Mouse (Mus musculus): ENCODE results near the gene B3gnt7. TPM values are rescaled to one million over a fixed set of nuclear protein-coding genes. Genes with fewer than 3 reads are reported as not detected.

The B3gnt7 gene
- polyA plus RNA-seq, 1 experiment, result 0.05 TPM

- no peaks in the 10 kb centered on the region for H3K9me3 ChIP-seq (ENCODE audit: control insufficient read depth, low read length)
- H3K36me3 ChIP-seq (ENCODE audit: control insufficient read depth), result peaks cover 71% of the 10 kb centered on the region
- H3K4me1 ChIP-seq (ENCODE audit: control insufficient read depth), result no peaks in the 10 kb centered on the region; the same call in 1 of the 2 replicates
- TF ChIP-seq GATA1 (IDR thresholded peaks at IDR 0.05; ENCODE audit: low read length) (no peak), TAL1 (IDR thresholded peaks at IDR 0.05; ENCODE audit: low read length) (no peak)
- H3K4me3 ChIP-seq (replicated peaks), result no peak overlapping the region
- no peaks in the 10 kb centered on the region for H3K27me3 ChIP-seq (ENCODE audit: control insufficient read depth)
Measured at GRCm38 (mm10) chr1:86347716-86348045, 45.0 kb downstream of the B3gnt7 start.

GRCm38 (mm10) chr1:86348083-86348482 is 45.5 kb downstream of the B3gnt7 start:
- Histone ChIP-seq H3K27me3 (ENCODE audit: control insufficient read depth) (no peaks in the 10 kb centered on the region), H3K36me3 (ENCODE audit: control insufficient read depth) (peaks cover 75% of the 10 kb centered on the region)

GRCm38 (mm10) chr1:86348801-86349200 is 46.2 kb downstream of the B3gnt7 start:
- Histone ChIP-seq H3K4me3 (replicated peaks) (no peak overlapping the region), H3K36me3 (ENCODE audit: control insufficient read depth) (peaks cover 82% of the 10 kb centered on the region), H3K27me3 (ENCODE audit: control insufficient read depth) (no peaks in the 10 kb centered on the region), H3K4me1 (ENCODE audit: control insufficient read depth) (no peaks in the 10 kb centered on the region; the same call in 1 of the 2 replicates), H3K9me3 (ENCODE audit: control insufficient read depth, low read length) (no peaks in the 10 kb centered on the region)
- TF ChIP-seq GATA1 (IDR thresholded peaks at IDR 0.05; ENCODE audit: low read length) (no peak), TAL1 (IDR thresholded peaks at IDR 0.05; ENCODE audit: low read length) (no peak)

More at GRCm38 (mm10) chr1:86348083-86348482, 45.5 kb downstream of the B3gnt7 start:
- Histone ChIP-seq H3K4me3 (replicated peaks) (no peak overlapping the region), H3K9me3 (ENCODE audit: control insufficient read depth, low read length) (no peaks in the 10 kb centered on the region), H3K4me1 (ENCODE audit: control insufficient read depth) (no peaks in the 10 kb centered on the region; the same call in 1 of the 2 replicates)
- TF ChIP-seq TAL1 (IDR thresholded peaks at IDR 0.05; ENCODE audit: low read length) (no peak), GATA1 (IDR thresholded peaks at IDR 0.05; ENCODE audit: low read length) (no peak)

GRCm38 (mm10) chr1:86349201-86349600 is 46.6 kb downstream of the B3gnt7 start:
- TF ChIP-seq GATA1 (IDR thresholded peaks at IDR 0.05; ENCODE audit: low read length), result no peak
- TF ChIP-seq TAL1 (IDR thresholded peaks at IDR 0.05; ENCODE audit: low read length), result no peak
- Histone ChIP-seq H3K27me3 (ENCODE audit: control insufficient read depth) (no peaks in the 10 kb centered on the region), H3K4me3 (replicated peaks) (no peak overlapping the region), H3K36me3 (ENCODE audit: control insufficient read depth) (peaks cover 84% of the 10 kb centered on the region), H3K9me3 (ENCODE audit: control insufficient read depth, low read length) (no peaks in the 10 kb centered on the region), H3K4me1 (ENCODE audit: control insufficient read depth) (no peaks in the 10 kb centered on the region; the same call in 1 of the 2 replicates)

- Histone ChIP-seq H3K4me1 (ENCODE audit: control insufficient read depth) (no peaks in the 10 kb centered on the region; the same call in 1 of the 2 replicates), H3K4me3 (replicated peaks) (no peak overlapping the region), H3K27me3 (ENCODE audit: control insufficient read depth) (no peaks in the 10 kb centered on the region), H3K36me3 (ENCODE audit: control insufficient read depth) (peaks cover 89% of the 10 kb centered on the region), H3K9me3 (ENCODE audit: control insufficient read depth, low read length) (no peaks in the 10 kb centered on the region)
- TF ChIP-seq TAL1 (IDR thresholded peaks at IDR 0.05; ENCODE audit: low read length), result no peak
- TF ChIP-seq GATA1 (IDR thresholded peaks at IDR 0.05; ENCODE audit: low read length), result no peak
Measured at GRCm38 (mm10) chr1:86349696-86350095, 47.1 kb downstream of the B3gnt7 start.

GRCm38 (mm10) chr1:86350576-86350975 is 47.9 kb downstream of the B3gnt7 start:
- Histone ChIP-seq H3K27me3 (ENCODE audit: control insufficient read depth) (no peaks in the 10 kb centered on the region), H3K36me3 (ENCODE audit: control insufficient read depth) (peaks cover 96% of the 10 kb centered on the region), H3K9me3 (ENCODE audit: control insufficient read depth, low read length) (no peaks in the 10 kb centered on the region), H3K4me1 (ENCODE audit: control insufficient read depth) (no peaks in the 10 kb centered on the region; the same call in 1 of the 2 replicates), H3K4me3 (replicated peaks) (no peak overlapping the region)
- TF ChIP-seq GATA1 (IDR thresholded peaks at IDR 0.05; ENCODE audit: low read length), result no peak
- no peak for TF ChIP-seq TAL1 (IDR thresholded peaks at IDR 0.05; ENCODE audit: low read length)

GRCm38 (mm10) chr1:86354186-86354585 is 51.6 kb downstream of the B3gnt7 start:
- TF ChIP-seq GATA1 (IDR thresholded peaks at IDR 0.05; ENCODE audit: low read length) (no peak), TAL1 (IDR thresholded peaks at IDR 0.05; ENCODE audit: low read length) (no peak)
- H3K27me3 ChIP-seq (ENCODE audit: control insufficient read depth), result no peaks in the 10 kb centered on the region
- peaks cover 22% of the 10 kb centered on the region for H3K4me1 ChIP-seq (ENCODE audit: control insufficient read depth)
- peaks cover 89% of the 10 kb centered on the region for H3K36me3 ChIP-seq (ENCODE audit: control insufficient read depth)
- no peak overlapping the region for H3K4me3 ChIP-seq (replicated peaks)
- no peaks in the 10 kb centered on the region for H3K9me3 ChIP-seq (ENCODE audit: control insufficient read depth, low read length)

Other genes starting within 250 kb of the B3gnt7 start
- 3.4 and 3.8 TPM in 2 replicates for gene Psmd1, start 238.4 kb upstream of the B3gnt7 start, polyA plus RNA-seq (2012)
- gene Htr2b, start 190.9 kb upstream of the B3gnt7 start, polyA plus RNA-seq (2012), result not detected in 2 replicates
- 1.7 and 2.3 TPM in 2 replicates for gene Gm21972, start 169.2 kb upstream of the B3gnt7 start, polyA plus RNA-seq (2012)
- 0.81 and 0.94 TPM in 2 replicates for gene Armc9, start 148.1 kb upstream of the B3gnt7 start, polyA plus RNA-seq (2012)
- gene Ncl, start 56.6 kb downstream of the B3gnt7 start, polyA plus RNA-seq (2012), result 62.6 and 76.8 TPM in 2 replicates
- gene Nmur1, start 123.4 kb downstream of the B3gnt7 start, polyA plus RNA-seq (2012), result not detected in 2 replicates
- gene Tex44, start 123.5 kb downstream of the B3gnt7 start, polyA plus RNA-seq (2012), result not detected in 2 replicates
- gene Ptma, start 223.9 kb downstream of the B3gnt7 start, polyA plus RNA-seq (2012), result 597 and 661 TPM in 2 replicates